ENCODE assay signal across 22 mouse cellular contexts in the genomic region with DNA sequence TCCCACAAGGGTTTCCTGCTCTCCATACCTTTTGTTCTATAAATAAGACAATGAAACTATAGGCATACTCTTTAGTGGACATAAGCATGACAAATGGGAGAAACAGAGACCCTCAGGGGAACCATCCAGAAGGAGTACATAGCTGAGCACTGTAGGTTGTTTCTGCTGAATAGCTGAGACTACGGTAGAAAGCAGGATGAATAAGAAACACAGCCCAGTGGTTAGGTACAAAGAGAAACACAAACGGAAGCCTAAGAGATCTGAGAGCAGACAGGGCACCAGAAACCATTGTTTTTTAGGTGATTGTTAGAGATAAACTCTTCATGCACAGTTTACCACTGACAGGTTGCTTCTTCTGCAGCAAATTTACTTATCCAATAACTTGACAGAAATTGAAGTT. TPM values are rescaled to one million over a fixed set of nuclear protein-coding genes. Genes with fewer than 3 reads are reported as not detected.
DNase-seq lines count a peak whose midpoint lies in the region; ATAC-seq lines count a peak whose summit lies in the region.
"Had no signal": no experiment of that assay in that cellular context is flagged by ENCODE, and none has a peak within 500 bp of the region (broad histone marks: within the 10 kb centered on the region; RNA-seq: fewer than 3 reads in every experiment).

No protein-coding gene starts in this region.

- H3K27me3 ChIP-seq in neural tube, embryonic 15.5 days (replicated peaks), result peaks cover 9% of the 10 kb centered on the region

- 27% methylated on average over 2 of the region's 2 CpGs for WGBS in neural tube, embryonic 15.5 days

- ATAC-seq in neural tube, embryonic 15.5 days (ENCODE audit: low FRiP score), result no peak
- ATAC-seq: forebrain, embryonic 16.5 days; hindbrain, postnatal 0 days had no signal

- no peaks in the 10 kb centered on the region for H3K9me3 ChIP-seq in neural tube, embryonic 15.5 days (replicated peaks)
- H3K9me3 ChIP-seq: embryonic facial prominence, embryonic 13.5 days; forebrain, embryonic 12.5 days; heart, embryonic 15.5 days; hindbrain, embryonic 13.5 days had no signal

- H3K4me1 ChIP-seq in neural tube, embryonic 15.5 days, result peaks cover 30% of the 10 kb centered on the region

- H3K4me2 ChIP-seq in neural tube, embryonic 15.5 days, result no peak overlapping the region
- H3K4me2 ChIP-seq: heart, embryonic 11.5 days; heart, embryonic 15.5 days had no signal

- peak; percentile 28 for DNase-seq in thymus, postnatal 25 days
- DNase-seq in thymus, postnatal 4 days, result no peak
- peak; percentile 26 to 35 for DNase-seq in CD8-positive naive resting alpha-beta T cell, adult 2 months (ENCODE audit: low read depth in 2 of 2, low spot score in 2 of 2)
- peak; percentile 65 for DNase-seq in ZHBTc4 (ENCODE audit: low read depth, low spot score)
- peak; percentile 74 for DNase-seq in naive thymus-derived CD4-positive, alpha-beta T cell, adult 2 months (ENCODE audit: low read depth)
- DNase-seq in cerebellum, adult 11 months, result no peak
- DNase-seq in urinary bladder, postnatal 36 days (ENCODE audit: low spot score in 2 of 2), result no peak
- DNase-seq: adrenal gland, adult 8-10 months; adrenal gland, postnatal 36 days; cerebellum, postnatal 36 days; gastrocnemius, postnatal 10 days; heart, adult 18-20 months; heart, postnatal 14 days had no signal

- no peaks in the 10 kb centered on the region for H3K36me3 ChIP-seq in neural tube, embryonic 15.5 days
- H3K36me3 ChIP-seq: embryonic facial prominence, embryonic 13.5 days; forebrain, embryonic 12.5 days; G1E; heart, embryonic 15.5 days had no signal

- H3K4me3 ChIP-seq in neural tube, embryonic 15.5 days (replicated peaks), result no peak overlapping the region
- H3K4me3 ChIP-seq: forebrain, embryonic 12.5 days had no signal

- no peak overlapping the region for H3K9ac ChIP-seq in neural tube, embryonic 15.5 days (replicated peaks)
- H3K9ac ChIP-seq: embryonic facial prominence, embryonic 13.5 days; forebrain, embryonic 12.5 days; heart, embryonic 15.5 days had no signal

- no peak overlapping the region for H3K27ac ChIP-seq in neural tube, embryonic 15.5 days (replicated peaks)
- H3K27ac ChIP-seq: embryonic facial prominence, embryonic 13.5 days; forebrain, embryonic 12.5 days; heart, embryonic 15.5 days; hindbrain, embryonic 13.5 days had no signal

RNA-seq across cellular contexts. Expression of gene Kcna2, which starts 1.1 kb away (rescaled TPM):
- 1.8 and 2.0 TPM in 2 replicates for polyA plus RNA-seq in neural tube, embryonic 15.5 days (2015; fragmentation: Nextera tagmentation; extraction: Ambion mirVana)
- polyA plus RNA-seq: G1E had no signal

Comparison
In these comparisons a context has a peak if more than half of its experiments do, and no peak if none do; other contexts are left out.
1. DNase-seq: peak in thymus, postnatal 25 days (single experiment), CD8-positive naive resting alpha-beta T cell, adult 2 months (2 of 2), ZHBTc4 (single experiment) and naive thymus-derived CD4-positive, alpha-beta T cell, adult 2 months (single experiment); none in thymus, postnatal 4 days (single experiment), cerebellum, adult 11 months (single experiment) and urinary bladder, postnatal 36 days (0 of 2).